Mouse (Mus musculus): ENCODE data around the gene Ccdc158.

The Ccdc158 gene

GRCm38 (mm10) chr5:92688124-92688523 is 13.1 kb upstream of the Ccdc158 start:
- DNase-seq (ENCODE audit: low read depth, low spot score) = no peak

- DNase-seq (ENCODE audit: low read depth, low spot score) = no peak
These were observed 9.8 kb upstream of the Ccdc158 start for GRCm38 (mm10) chr5:92684715-92685460.

GRCm38 (mm10) chr5:92683871-92684475 is 8.9 kb upstream of the Ccdc158 start:
- no peak for DNase-seq (ENCODE audit: low read depth, low spot score)

GRCm38 (mm10) chr5:92683351-92683807 is 8.3 kb upstream of the Ccdc158 start, which contains the start of gene Shroom3:
Gene Shroom3, plus strand, starts transcription at chr5:92683435.
- peak; percentile 82 for DNase-seq (ENCODE audit: low read depth, low spot score)

GRCm38 (mm10) chr5:92682621-92683348 is 7.7 kb upstream of the Ccdc158 start:
- DNase-seq (ENCODE audit: low read depth, low spot score) = peak; percentile 93

- no peak for DNase-seq (ENCODE audit: low read depth, low spot score)
These were observed 6.8 kb upstream of the Ccdc158 start for GRCm38 (mm10) chr5:92681861-92682260.

- peak; percentile 69 for DNase-seq (ENCODE audit: low read depth, low spot score)
These were observed 4.4 kb upstream of the Ccdc158 start for GRCm38 (mm10) chr5:92679441-92679840.

- DNase-seq (ENCODE audit: low read depth, low spot score) = no peak
These were observed 476 bp upstream of the Ccdc158 start for GRCm38 (mm10) chr5:92675574-92675920.

GRCm38 (mm10) chr5:92666860-92667259 is 8.2 kb downstream of the Ccdc158 start:
- no peak for DNase-seq (ENCODE audit: low read depth, low spot score)

GRCm38 (mm10) chr5:92664321-92664720 is 10.8 kb downstream of the Ccdc158 start:
- no peak for DNase-seq (ENCODE audit: low read depth, low spot score)

GRCm38 (mm10) chr5:92656256-92656655 is 18.8 kb downstream of the Ccdc158 start:
- DNase-seq (ENCODE audit: low read depth, low spot score) = peak; percentile 48

- no peak for DNase-seq (ENCODE audit: low read depth, low spot score)
These were observed 34.2 kb downstream of the Ccdc158 start for GRCm38 (mm10) chr5:92640861-92641260.

GRCm38 (mm10) chr5:92635891-92636290 is 39.2 kb downstream of the Ccdc158 start:
- no peak for DNase-seq (ENCODE audit: low read depth, low spot score)

GRCm38 (mm10) chr5:92634916-92635315 is 40.2 kb downstream of the Ccdc158 start:
- no peak for DNase-seq (ENCODE audit: low read depth, low spot score)

GRCm38 (mm10) chr5:92633526-92633925 is 41.5 kb downstream of the Ccdc158 start:
- peak; percentile 58 for DNase-seq (ENCODE audit: low read depth, low spot score)

- DNase-seq (ENCODE audit: low read depth, low spot score) = no peak
These were observed 47.2 kb downstream of the Ccdc158 start for GRCm38 (mm10) chr5:92627896-92628295.

GRCm38 (mm10) chr5:92621883-92622282 is 53.2 kb downstream of the Ccdc158 start:
- no peak for DNase-seq (ENCODE audit: low read depth, low spot score)

GRCm38 (mm10) chr5:92612756-92613155 is 62.3 kb downstream of the Ccdc158 start:
- no peak for DNase-seq (ENCODE audit: low read depth, low spot score)

GRCm38 (mm10) chr5:92607492-92608229 is 67.4 kb downstream of the Ccdc158 start:
- no peak for DNase-seq (ENCODE audit: low read depth, low spot score)

GRCm38 (mm10) chr5:92604452-92605247 is 70.4 kb downstream of the Ccdc158 start:
- DNase-seq (ENCODE audit: low read depth, low spot score) = no peak

All from R1 (cell line).